Mouse (Mus musculus): Measurements from ENCODE around the gene Lzts3. TPM values are rescaled to one million over a fixed set of nuclear protein-coding genes. Genes with fewer than 3 reads are reported as not detected.
A peak's percentile ranks its signal among the peaks of the same experiment; 100 is the strongest.

The Lzts3 gene
- polyA plus RNA-seq, 1 experiment from 2014 or later = 1.0 TPM

GRCm38 (mm10) chr2:130638101-130638611 is 4.4 kb downstream of the Lzts3 start:
- H3K27ac ChIP-seq (ENCODE audit: low read depth) = no peak overlapping the region
- H3K27me3 ChIP-seq (ENCODE audit: insufficient read depth, low read length) = peaks cover 50% of the 10 kb centered on the region
- no peak overlapping the region for H3K9ac ChIP-seq
- no peak overlapping the region for H3K4me3 ChIP-seq (ENCODE audit: low read depth, low read length)
- DNase-seq (no peak), ATAC-seq (ENCODE audit: insufficient read depth) (no peak)
- TF ChIP-seq CTCF (IDR thresholded peaks at IDR 0.05; ENCODE audit: low read depth) = no peak
- H3K4me1 ChIP-seq (ENCODE audit: insufficient read depth) = peaks cover 10% of the 10 kb centered on the region
- no peak overlapping the region for H3K4me2 ChIP-seq
- H3K9me3 ChIP-seq (ENCODE audit: low read depth, low read length) = no peaks in the 10 kb centered on the region
- no peaks in the 10 kb centered on the region for H3K36me3 ChIP-seq (ENCODE audit: insufficient read depth)
- WGBS = 24% methylated on average over 16 of the region's 16 CpGs

GRCm38 (mm10) chr2:130635847-130636246 is 6.8 kb downstream of the Lzts3 start:
- Histone ChIP-seq H3K4me3 (ENCODE audit: low read depth, low read length) (peak overlapping the region; percentile 37; the same call in 1 of the 2 replicates), H3K27ac (ENCODE audit: low read depth) (no peak overlapping the region), H3K9me3 (ENCODE audit: low read depth, low read length) (no peaks in the 10 kb centered on the region), H3K4me2 (peak overlapping the region; percentile 83), H3K9ac (no peak overlapping the region), H3K36me3 (ENCODE audit: insufficient read depth) (no peaks in the 10 kb centered on the region), H3K4me1 (ENCODE audit: insufficient read depth) (peaks cover 7% of the 10 kb centered on the region), H3K27me3 (ENCODE audit: insufficient read depth, low read length) (peaks cover 53% of the 10 kb centered on the region)
- DNase-seq = no peak
- ATAC-seq (ENCODE audit: insufficient read depth) = 0 out of 2 replicates have a peak, but pooled peaks have one; percentile 18
- no peak for TF ChIP-seq CTCF (IDR thresholded peaks at IDR 0.05; ENCODE audit: low read depth)
- 18% methylated on average over 21 of the region's 21 CpGs for WGBS

- H3K9ac ChIP-seq = peak overlapping the region; percentile 49
- peaks cover 7% of the 10 kb centered on the region for H3K4me1 ChIP-seq (ENCODE audit: insufficient read depth)
- H3K27me3 ChIP-seq (ENCODE audit: insufficient read depth, low read length) = peaks cover 53% of the 10 kb centered on the region
- H3K9me3 ChIP-seq (ENCODE audit: low read depth, low read length) = no peaks in the 10 kb centered on the region
- 2% methylated on average over 38 of the region's 38 CpGs for WGBS
- peak overlapping the region; percentile 37 for H3K4me3 ChIP-seq (ENCODE audit: low read depth, low read length)
- no peak overlapping the region for H3K27ac ChIP-seq (ENCODE audit: low read depth)
- TF ChIP-seq CTCF (IDR thresholded peaks at IDR 0.05; ENCODE audit: low read depth) = peak; percentile 59
- ATAC-seq (ENCODE audit: insufficient read depth) = peak; percentile 62
- peak overlapping the region; percentile 83 for H3K4me2 ChIP-seq
- H3K36me3 ChIP-seq (ENCODE audit: insufficient read depth) = no peaks in the 10 kb centered on the region
- DNase-seq = peak; percentile 61
These were observed 7.7 kb downstream of the Lzts3 start for GRCm38 (mm10) chr2:130634739-130635411.

- no peak for DNase-seq
These were observed 8.4 kb downstream of the Lzts3 start for GRCm38 (mm10) chr2:130634006-130634738.

GRCm38 (mm10) chr2:130632887-130633675 is 9.5 kb downstream of the Lzts3 start:
- ATAC-seq (ENCODE audit: insufficient read depth) = no peak
- peaks cover 49% of the 10 kb centered on the region for H3K27me3 ChIP-seq (ENCODE audit: insufficient read depth, low read length)

More at GRCm38 (mm10) chr2:130634006-130634738, 8.4 kb downstream of the Lzts3 start:
- Histone ChIP-seq H3K4me1 (ENCODE audit: insufficient read depth) (peaks cover 7% of the 10 kb centered on the region), H3K9me3 (ENCODE audit: low read depth, low read length) (no peaks in the 10 kb centered on the region), H3K27me3 (ENCODE audit: insufficient read depth, low read length) (peaks cover 53% of the 10 kb centered on the region), H3K4me3 (ENCODE audit: low read depth, low read length) (peak overlapping the region; percentile 37), H3K9ac (no peak overlapping the region), H3K36me3 (ENCODE audit: insufficient read depth) (no peaks in the 10 kb centered on the region), H3K4me2 (peak overlapping the region; percentile 83), H3K27ac (ENCODE audit: low read depth) (no peak overlapping the region)
- ATAC-seq (ENCODE audit: insufficient read depth) = peak; percentile 12
- TF ChIP-seq CTCF (IDR thresholded peaks at IDR 0.05; ENCODE audit: low read depth) = no peak
- WGBS = 26% methylated on average over 14 of the region's 14 CpGs

GRCm38 (mm10) chr2:130632416-130632815 is 10.2 kb downstream of the Lzts3 start:
- H3K27me3 ChIP-seq (ENCODE audit: insufficient read depth, low read length) = peaks cover 42% of the 10 kb centered on the region
- no peak overlapping the region for H3K4me2 ChIP-seq
- no peak overlapping the region for H3K9ac ChIP-seq
- H3K4me1 ChIP-seq (ENCODE audit: insufficient read depth) = peaks cover 13% of the 10 kb centered on the region
- no peak for TF ChIP-seq CTCF (IDR thresholded peaks at IDR 0.05; ENCODE audit: low read depth)
- DNase-seq = no peak
- 77% methylated on average over 1 of the region's 1 CpGs for WGBS
- no peak for ATAC-seq (ENCODE audit: insufficient read depth)
- peaks cover 4% of the 10 kb centered on the region for H3K36me3 ChIP-seq (ENCODE audit: insufficient read depth)
- no peak overlapping the region for H3K27ac ChIP-seq (ENCODE audit: low read depth)
- H3K4me3 ChIP-seq (ENCODE audit: low read depth, low read length) = no peak overlapping the region
- H3K9me3 ChIP-seq (ENCODE audit: low read depth, low read length) = no peaks in the 10 kb centered on the region

More at GRCm38 (mm10) chr2:130632887-130633675, 9.5 kb downstream of the Lzts3 start:
- no peak overlapping the region for H3K9ac ChIP-seq
- no peaks in the 10 kb centered on the region for H3K36me3 ChIP-seq (ENCODE audit: insufficient read depth)
- H3K4me3 ChIP-seq (ENCODE audit: low read depth, low read length) = no peak overlapping the region
- no peak overlapping the region for H3K27ac ChIP-seq (ENCODE audit: low read depth)
- no peak overlapping the region for H3K4me2 ChIP-seq
- H3K4me1 ChIP-seq (ENCODE audit: insufficient read depth) = peaks cover 13% of the 10 kb centered on the region
- no peaks in the 10 kb centered on the region for H3K9me3 ChIP-seq (ENCODE audit: low read depth, low read length)
- TF ChIP-seq CTCF (IDR thresholded peaks at IDR 0.05; ENCODE audit: low read depth) = no peak
- 49% methylated on average over 5 of the region's 5 CpGs for WGBS
- no peak for DNase-seq

All from lung, embryonic 14.5 days (tissue).